Mouse (Mus musculus): ENCODE results near the gene Pou2f1. TPM values are rescaled to one million over a fixed set of nuclear protein-coding genes. Genes with fewer than 3 reads are reported as not detected.

Pou2f1 gene
- total RNA-seq, 2 experiments from 2014 or later = 6.6 to 8.6 TPM

DNA sequence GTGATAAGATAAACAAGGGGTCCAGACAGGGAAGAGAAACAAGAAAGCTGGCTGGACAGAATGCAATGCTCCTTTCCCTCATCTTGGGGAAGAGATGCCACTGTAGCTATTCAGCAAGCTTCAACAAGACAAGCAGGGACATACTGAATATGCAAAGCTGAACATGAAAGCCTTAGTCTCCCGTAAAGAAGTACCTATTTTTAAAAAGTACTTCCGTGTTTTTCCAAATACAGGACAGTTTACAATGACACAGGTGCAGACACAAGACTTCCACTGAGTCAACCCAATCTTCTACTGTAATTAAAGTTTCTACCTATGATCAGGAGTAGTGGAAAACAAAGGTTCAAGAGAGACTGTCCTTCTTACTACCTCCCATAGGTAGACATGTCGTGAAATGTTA, 72.0 kb downstream of the Pou2f1 start:
- TF ChIP-seq CTCF (IDR thresholded peaks at IDR 0.05) = no peak
- intact Hi-C loops (cut with DNase I) = no loop called here
- no peak overlapping the region for H3K4me3 ChIP-seq
- H3K27ac ChIP-seq = no peak overlapping the region
- no peak for DNase-seq

DNA sequence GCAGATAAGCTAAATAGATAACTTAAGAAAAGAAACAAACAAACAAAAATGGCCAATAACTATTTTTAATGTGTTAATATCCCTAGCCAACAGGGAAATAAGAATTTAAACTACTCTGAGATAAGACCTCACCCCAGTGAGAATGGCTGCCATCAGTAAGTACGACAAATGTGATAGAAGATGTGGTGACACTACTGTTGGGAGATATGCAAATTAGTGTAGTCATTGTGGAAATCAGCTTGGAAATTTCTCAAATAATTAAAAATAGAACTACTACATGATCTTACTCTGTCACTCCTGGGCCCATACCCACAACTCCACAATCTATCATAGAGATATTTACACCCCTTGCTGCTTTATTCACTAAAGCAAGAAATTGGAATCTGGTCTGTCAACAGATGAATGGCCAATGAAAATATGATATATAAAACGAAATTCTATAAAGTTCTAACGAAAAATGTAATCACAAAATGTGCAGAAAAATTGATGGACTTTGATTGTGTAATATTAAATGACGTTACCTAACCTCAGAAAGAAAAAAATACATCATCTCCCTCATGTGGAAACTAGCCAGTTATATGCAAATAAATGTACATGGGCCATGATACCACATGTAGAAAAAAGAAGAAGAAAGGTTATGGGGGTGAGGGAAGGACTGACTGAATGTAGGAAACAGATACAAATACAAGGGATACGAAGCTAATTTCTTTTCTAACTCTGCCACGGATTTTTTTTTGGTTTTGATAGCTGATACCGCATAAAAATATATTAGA, 74.8 kb downstream of the Pou2f1 start:
- DNase-seq = no peak
- no peak for TF ChIP-seq CTCF (IDR thresholded peaks at IDR 0.05)

DNA sequence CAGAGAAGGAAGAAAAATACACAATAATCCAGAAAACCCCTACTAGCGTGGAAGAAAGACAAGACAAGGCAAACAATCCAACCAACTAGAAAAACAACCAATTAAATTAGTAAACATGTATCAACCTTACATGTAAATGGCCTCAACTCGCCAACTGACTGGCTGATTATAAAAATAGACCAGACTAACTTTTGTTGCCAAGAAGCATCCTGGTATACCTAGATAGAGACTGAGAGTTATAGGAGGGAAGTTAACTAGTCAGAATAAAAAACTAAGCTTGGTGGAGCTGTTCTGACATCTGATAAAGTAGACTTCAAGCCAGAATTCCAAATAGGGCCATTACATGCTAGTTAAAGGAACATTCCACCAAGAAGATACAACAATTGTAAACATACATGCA, 77.3 kb downstream of the Pou2f1 start:
- no peak for TF ChIP-seq CTCF (IDR thresholded peaks at IDR 0.05)
- Histone ChIP-seq H3K27ac (no peak overlapping the region), H3K4me3 (no peak overlapping the region)
- no peak for DNase-seq
- intact Hi-C loops (cut with DNase I) = no loop called here

More for the DNA sequence above, 74.8 kb downstream of the Pou2f1 start:
- Histone ChIP-seq H3K27ac (no peak overlapping the region), H3K4me3 (no peak overlapping the region)
- intact Hi-C loops (cut with DNase I) = no loop called here

DNA sequence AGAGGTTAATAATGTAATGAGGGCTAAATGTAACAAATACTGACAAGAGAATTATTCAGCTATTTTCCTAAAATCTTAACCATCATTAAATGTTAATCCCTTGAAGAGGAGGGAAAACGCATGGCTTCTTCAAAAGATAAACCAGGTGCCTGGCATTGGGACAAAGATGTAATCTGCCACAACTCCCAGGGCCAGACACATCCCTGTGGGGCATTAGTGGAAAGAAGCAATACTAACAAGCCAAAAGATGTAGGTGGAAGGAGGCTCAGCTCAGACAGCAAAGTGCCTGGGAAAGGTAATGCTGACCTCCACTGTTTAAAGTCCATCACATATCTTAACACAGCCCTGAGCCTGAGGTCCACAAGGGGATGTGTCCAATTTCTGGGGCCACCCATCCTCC, 80.0 kb downstream of the Pou2f1 start:
- DNase-seq = no peak
- intact Hi-C loops (cut with DNase I) = no loop called here
- no peak for TF ChIP-seq CTCF (IDR thresholded peaks at IDR 0.05)

DNA sequence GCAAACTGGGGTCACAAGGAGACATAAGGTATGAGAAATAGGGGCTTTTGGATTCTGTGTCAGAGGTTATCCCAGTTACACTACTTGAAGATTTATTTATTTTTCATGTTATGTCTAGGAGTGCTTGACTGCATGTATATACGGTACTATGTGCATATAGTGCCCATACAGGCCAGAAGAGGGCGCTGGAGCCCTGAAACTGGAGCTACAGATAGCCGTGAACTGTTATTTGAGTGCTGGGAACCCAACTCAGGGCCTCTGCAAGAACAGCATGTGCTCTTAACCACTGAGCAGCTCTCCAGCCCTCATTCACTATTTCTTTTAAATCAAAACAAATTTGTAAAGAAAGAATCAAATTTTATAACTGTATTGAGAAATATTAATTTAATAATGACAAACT, 81.5 kb downstream of the Pou2f1 start:
- Histone ChIP-seq H3K4me3 (no peak overlapping the region), H3K27ac (no peak overlapping the region)
- intact Hi-C loops (cut with DNase I) = no loop called here
- no peak for DNase-seq
- TF ChIP-seq CTCF (IDR thresholded peaks at IDR 0.05) = no peak

More for the DNA sequence above, 80.0 kb downstream of the Pou2f1 start:
- Histone ChIP-seq H3K4me3 (no peak overlapping the region), H3K27ac (no peak overlapping the region)

DNA sequence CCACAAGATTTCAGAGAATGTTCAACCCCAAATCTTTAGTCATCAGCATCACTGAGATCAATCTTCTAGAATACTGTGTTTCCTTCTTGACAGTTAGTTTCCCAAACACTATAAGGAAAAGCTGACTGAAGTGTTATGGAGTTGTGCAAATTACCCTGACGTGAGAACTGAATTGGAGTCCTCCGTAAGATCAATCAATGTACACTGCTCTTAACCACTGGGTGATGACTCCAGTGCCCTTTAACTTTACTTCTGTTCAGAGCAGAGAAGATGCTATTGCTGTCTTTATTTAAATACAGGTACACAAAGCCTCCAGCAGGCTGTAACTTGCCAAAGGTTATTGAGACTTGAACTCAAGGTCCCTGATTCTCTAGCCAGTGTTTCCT, 88.1 kb downstream of the Pou2f1 start:
- intact Hi-C loops (cut with DNase I) = no loop called here
- no peak for TF ChIP-seq CTCF (IDR thresholded peaks at IDR 0.05)
- no peak overlapping the region for H3K4me3 ChIP-seq
- no peak overlapping the region for H3K27ac ChIP-seq
- no peak for DNase-seq

DNA sequence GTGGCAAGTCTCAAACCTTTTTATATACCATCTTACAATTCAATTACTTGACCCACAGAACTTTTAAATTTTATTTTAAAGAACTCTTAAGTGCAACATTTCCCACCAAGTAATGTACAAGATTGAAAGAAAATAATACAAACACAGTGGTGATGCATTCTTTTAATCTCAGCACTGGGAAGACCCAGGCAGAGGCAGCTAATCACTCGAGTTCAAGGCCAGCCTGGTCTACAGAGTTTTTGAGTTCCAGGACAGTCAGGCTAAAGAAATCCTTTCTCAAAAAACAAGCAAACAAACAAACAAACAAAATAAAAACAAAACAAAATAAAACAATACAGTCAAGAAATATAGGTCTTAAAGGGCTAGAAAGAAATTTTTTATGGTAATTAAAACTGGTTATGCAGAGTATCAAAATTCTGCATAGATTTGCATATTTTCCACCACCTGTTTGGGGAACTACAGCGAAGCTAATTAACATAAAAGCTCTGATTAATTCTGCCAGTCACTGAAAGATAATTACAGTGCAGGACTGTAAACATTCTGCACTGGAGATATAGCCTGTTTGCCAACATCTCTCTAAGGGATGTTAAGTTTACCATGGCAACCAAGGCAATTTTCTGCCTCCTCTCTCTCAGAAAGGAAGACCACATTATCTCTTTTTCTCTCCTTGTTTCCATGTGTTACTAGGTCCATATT, 88.6 kb downstream of the Pou2f1 start:
- no peak for DNase-seq
- Histone ChIP-seq H3K4me3 (no peak overlapping the region), H3K27ac (no peak overlapping the region)
- TF ChIP-seq CTCF (IDR thresholded peaks at IDR 0.05) = no peak
- intact Hi-C loops (cut with DNase I) = no loop called here

DNA sequence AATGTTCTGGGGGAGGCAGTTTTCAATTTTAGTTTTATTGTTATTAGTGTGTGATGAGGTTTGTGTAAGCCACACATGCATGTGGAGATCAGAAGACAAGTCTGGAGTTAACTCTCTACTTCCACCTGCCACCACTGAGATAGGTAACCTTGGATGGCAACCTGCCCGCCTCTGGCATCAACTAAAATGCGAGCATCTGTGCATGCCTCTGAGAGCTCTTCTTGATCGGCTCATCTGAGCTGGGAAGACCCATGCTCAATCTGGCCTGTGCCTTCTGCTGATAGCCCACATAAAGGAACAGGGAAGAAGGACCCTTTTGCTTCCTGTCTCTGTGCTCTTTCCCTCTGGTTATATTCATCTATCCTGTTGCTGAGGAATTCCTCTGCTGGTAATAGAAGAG, 93.0 kb downstream of the Pou2f1 start:
- no peak for DNase-seq
- Histone ChIP-seq H3K27ac (no peak overlapping the region), H3K4me3 (no peak overlapping the region)
- TF ChIP-seq CTCF (IDR thresholded peaks at IDR 0.05) = no peak
- intact Hi-C loops (cut with DNase I) = no loop called here

DNA sequence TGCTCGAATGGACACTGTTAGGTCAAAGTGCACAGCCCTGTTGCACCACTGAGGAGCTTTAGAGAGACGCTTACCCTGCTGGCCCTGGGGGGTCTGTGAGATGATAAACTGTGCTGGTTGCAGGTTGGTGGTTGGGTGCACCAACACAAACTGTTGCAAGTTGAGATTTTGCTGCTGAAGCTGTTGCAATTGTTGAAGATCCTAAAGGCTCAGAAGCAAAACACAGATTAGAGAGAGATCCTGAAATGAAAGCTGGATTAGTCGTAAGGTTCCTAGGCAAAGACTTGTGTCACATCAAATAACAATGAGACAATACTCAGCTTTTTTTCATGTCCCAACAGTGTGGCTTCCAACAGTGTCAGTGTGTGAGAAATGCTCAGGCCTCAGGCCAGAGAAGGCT, 93.7 kb downstream of the Pou2f1 start:
- TF ChIP-seq CTCF (IDR thresholded peaks at IDR 0.05) = no peak
- DNase-seq = no peak
- Histone ChIP-seq H3K27ac (no peak overlapping the region), H3K4me3 (no peak overlapping the region)
- intact Hi-C loops (cut with DNase I) = no loop called here

DNA sequence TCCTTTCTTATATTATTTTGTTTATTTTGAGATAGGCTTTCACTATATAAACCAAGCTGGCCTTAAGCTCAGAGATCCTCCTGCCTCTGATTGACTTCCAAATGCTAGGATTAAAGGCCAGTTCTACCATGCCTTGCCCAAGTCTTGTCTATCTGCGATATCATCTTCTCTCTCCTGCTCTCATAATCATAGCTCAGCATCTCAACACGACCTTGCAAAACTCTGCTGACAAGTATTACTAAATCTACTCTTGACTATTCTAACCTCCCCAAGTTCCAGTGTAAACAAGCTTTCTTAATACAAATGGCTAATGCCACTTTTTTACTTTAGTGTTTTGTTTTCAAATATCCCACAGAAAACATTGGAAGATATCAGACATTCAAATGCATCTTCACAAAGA, 94.3 kb downstream of the Pou2f1 start:
- no peak overlapping the region for H3K27ac ChIP-seq
- intact Hi-C loops (cut with DNase I) = no loop called here

DNA sequence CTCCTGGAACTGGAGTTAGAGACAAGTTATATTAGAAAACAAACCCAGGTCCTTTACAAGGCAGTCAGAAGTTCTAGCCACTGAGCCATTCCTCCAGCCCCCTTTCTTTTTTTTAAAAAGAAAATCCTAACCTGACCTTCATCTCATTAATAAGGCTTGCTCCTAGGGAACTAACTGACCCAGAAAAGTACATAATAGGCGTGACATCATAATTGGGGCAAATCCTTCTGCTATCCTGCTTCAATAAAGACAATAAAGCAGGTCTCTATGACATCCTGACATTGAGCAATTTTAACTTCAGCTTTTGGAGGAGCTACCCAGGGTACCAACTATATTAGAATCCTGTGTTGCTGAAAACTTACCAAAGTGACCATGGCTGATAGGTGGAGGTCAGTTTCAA, 98.9 kb downstream of the Pou2f1 start:
- no peak for TF ChIP-seq CTCF (IDR thresholded peaks at IDR 0.05)
- intact Hi-C loops (cut with DNase I) = no loop called here
- DNase-seq = no peak
- no peak overlapping the region for H3K4me3 ChIP-seq
- H3K27ac ChIP-seq = no peak overlapping the region

More for the DNA sequence above, 94.3 kb downstream of the Pou2f1 start:
- H3K4me3 ChIP-seq = no peak overlapping the region
- no peak for DNase-seq
- TF ChIP-seq CTCF (IDR thresholded peaks at IDR 0.05) = no peak

DNA sequence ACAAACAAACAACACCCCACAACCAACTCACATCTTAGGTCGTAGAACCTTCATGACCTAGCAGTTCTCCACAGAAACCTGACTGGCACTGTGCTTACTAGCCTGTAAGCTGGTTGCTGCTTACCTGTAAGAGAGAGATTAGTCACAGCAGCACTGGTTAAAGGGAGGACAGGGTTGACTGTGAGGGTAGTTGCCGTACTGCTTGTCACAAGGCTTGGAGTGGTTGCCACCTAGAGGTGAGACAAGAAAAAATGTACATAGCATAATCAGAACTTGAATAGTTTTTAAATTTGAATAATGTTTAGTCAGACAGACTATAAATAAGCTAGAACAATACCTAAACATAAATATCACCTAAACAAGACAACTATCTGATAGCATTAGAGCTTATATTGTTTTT, 110.8 kb downstream of the Pou2f1 start:
- TF ChIP-seq CTCF (IDR thresholded peaks at IDR 0.05) = peak; percentile 42
- no peak overlapping the region for H3K27ac ChIP-seq
- no peak for DNase-seq
- intact Hi-C loops (cut with DNase I) = loop anchor here (5.0 kb wide), 1 partner anchor 109 kb away; no protein-coding TSS in a partner anchor
- no peak overlapping the region for H3K4me3 ChIP-seq

DNA sequence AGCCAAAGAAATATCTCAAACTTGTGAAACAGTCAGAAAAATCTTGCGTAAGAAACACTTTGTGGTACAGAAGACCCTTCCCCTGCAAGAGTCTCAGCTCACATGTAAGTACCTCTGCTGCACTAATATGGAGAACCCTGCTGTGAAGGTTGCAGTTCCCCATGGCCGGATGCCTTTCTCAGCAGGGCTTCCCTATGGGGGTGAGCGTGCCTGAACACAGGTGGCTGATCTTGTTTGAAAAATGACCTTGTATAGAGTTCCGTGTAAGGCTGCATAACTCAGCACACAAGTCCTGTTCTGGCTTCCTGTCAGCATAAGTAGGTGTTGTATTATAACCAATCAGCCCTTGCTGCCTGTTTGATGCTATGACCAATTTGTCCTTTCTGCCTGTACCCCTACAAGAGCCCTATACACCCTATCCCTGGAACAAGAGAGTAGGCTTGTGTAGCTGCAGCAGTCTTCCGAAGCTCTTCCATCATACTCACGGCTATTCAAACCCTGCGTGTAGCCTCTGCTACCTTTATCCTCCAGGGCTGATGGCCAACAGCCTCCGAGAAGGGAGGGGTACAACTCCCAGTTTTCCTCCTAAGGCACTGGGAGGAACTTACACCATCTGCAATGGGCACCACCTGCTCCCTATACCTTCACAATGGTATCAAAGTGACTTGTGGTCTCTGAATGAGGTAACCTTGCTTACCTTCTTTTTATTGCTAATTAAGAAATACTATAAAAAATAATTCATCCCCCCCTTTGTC, 120.2 kb downstream of the Pou2f1 start:
- intact Hi-C loops (cut with DNase I) = no loop called here
- Histone ChIP-seq H3K27ac (no peak overlapping the region), H3K4me3 (no peak overlapping the region)
- DNase-seq = no peak
- no peak for TF ChIP-seq CTCF (IDR thresholded peaks at IDR 0.05)
